Mouse (Mus musculus) neutrophil, adult 5-6 weeks (primary cell): ENCODE results near the gene Zc3hav1. TPM values are rescaled to one million over a fixed set of nuclear protein-coding genes. Genes with fewer than 3 reads are reported as not detected.

Experiments
- ATAC-seq: fragments of 151-379, 151-347 bp; 2 replicates; pipeline ENCODE4 v1.8.0; 2017; ENCODE audit warnings: mild to moderate bottlenecking, moderate TSS enrichment; ENCODE audit not compliant: insufficient number of reproducible peaks, poor library complexity, low FRiP score, severe bottlenecking; ENCODE audit errors: extremely low read depth
- total RNA-seq: library from RNA; stranded (forward); fragments of 200-1000 nt; gene quantifications from 2 replicates; pipeline ENCODE4 v1.2.3, GENCODE M21; 2017

Gene Zc3hav1
- total RNA-seq, 1 experiment from 2014 or later = 159 TPM

GRCm38 (mm10) chr6:38309741-38310140 lies 44.7 kb downstream of the Zc3hav1 start:
- no peak for ATAC-seq

GRCm38 (mm10) chr6:38304981-38305380 lies 49.4 kb downstream of the Zc3hav1 start:
- ATAC-seq = no peak

GRCm38 (mm10) chr6:38298761-38299401 lies 55.5 kb downstream of the Zc3hav1 start, which contains the start of gene Zc3hav1l:
Zc3hav1l (minus strand) TSS chr6:38299259.
- 0 out of 2 replicates have a peak, but pooled peaks have one; percentile 13 for ATAC-seq

GRCm38 (mm10) chr6:38298246-38298635 lies 56.2 kb downstream of the Zc3hav1 start:
- no peak for ATAC-seq

- no peak for ATAC-seq
Observed at GRCm38 (mm10) chr6:38297580-38298245, 56.7 kb downstream of the Zc3hav1 start.

- no peak for ATAC-seq
Observed at GRCm38 (mm10) chr6:38293708-38294107, 60.7 kb downstream of the Zc3hav1 start.

- no peak for ATAC-seq
Observed at GRCm38 (mm10) chr6:38292871-38293646, 61.3 kb downstream of the Zc3hav1 start.

GRCm38 (mm10) chr6:38284422-38284821 lies 70.0 kb downstream of the Zc3hav1 start:
- no peak for ATAC-seq

- no peak for ATAC-seq
Observed at GRCm38 (mm10) chr6:38264466-38264865, 89.9 kb downstream of the Zc3hav1 start.

GRCm38 (mm10) chr6:38263393-38264159 lies 90.8 kb downstream of the Zc3hav1 start:
- ATAC-seq = no peak

GRCm38 (mm10) chr6:38261877-38262276 lies 92.5 kb downstream of the Zc3hav1 start:
- no peak for ATAC-seq

- ATAC-seq = no peak
Observed at GRCm38 (mm10) chr6:38257506-38257905, 96.9 kb downstream of the Zc3hav1 start.

- ATAC-seq = no peak
Observed at GRCm38 (mm10) chr6:38256793-38257192, 97.6 kb downstream of the Zc3hav1 start.

GRCm38 (mm10) chr6:38255794-38256193 lies 98.6 kb downstream of the Zc3hav1 start:
- ATAC-seq = no peak

Other genes with a start within 250 kb of the Zc3hav1 start
- gene Tmem213, start 245.3 kb downstream of the Zc3hav1 start, total RNA-seq = not detected in 2 replicates
- not detected in 2 replicates for gene Atp6v0a4, start 230.0 kb downstream of the Zc3hav1 start, total RNA-seq
- gene D630045J12Rik, start 100.6 kb downstream of the Zc3hav1 start, total RNA-seq = 0.12 TPM in 1 of 2 replicates, not detected in the other
- gene Zc3hav1l, start 55.3 kb downstream of the Zc3hav1 start, total RNA-seq = 0.81 and 1.5 TPM in 2 replicates
- gene Ttc26, start 26.9 kb upstream of the Zc3hav1 start, total RNA-seq = not detected in 2 replicates
- 41.0 and 51.3 TPM in 2 replicates for gene Ubn2, start 79.3 kb upstream of the Zc3hav1 start, total RNA-seq
- 7.9 and 8.5 TPM in 2 replicates for gene Fmc1, start 178.9 kb upstream of the Zc3hav1 start, total RNA-seq
- gene Luc7l2, start 196.7 kb upstream of the Zc3hav1 start, total RNA-seq = 403 and 418 TPM in 2 replicates